Mouse (Mus musculus): ENCODE measurements around the gene Cd70. TPM values are rescaled to one million over a fixed set of nuclear protein-coding genes. Genes with fewer than 3 reads are reported as not detected.

The Cd70 gene
- not detected in 2 replicates for polyA plus RNA-seq (2015; fragmentation: Nextera tagmentation; extraction: Ambion mirVana)

GRCm38 (mm10) chr17:57148994-57149803 lies at the start of gene Cd70:
Gene Cd70, minus strand, starts transcription at chr17:57149777.

GRCm38 (mm10) chr17:57194041-57194507 lies 44.5 kb upstream of the Cd70 start, which contains the start of gene Tnfsf14:
Gene Tnfsf14, minus strand, starts transcription at chr17:57194177.

GRCm38 (mm10) chr17:57105181-57106034 lies 44.2 kb downstream of the Cd70 start, which contains the start of gene Tnfsf9:
Gene Tnfsf9, plus strand, starts transcription at chr17:57105325.

Other genes with a start within 250 kb of the Cd70 start
- gene Mllt1, start 214.4 kb downstream of the Cd70 start, polyA plus RNA-seq (2015; fragmentation: Nextera tagmentation; extraction: Ambion mirVana): 13.6 and 14.1 TPM in 2 replicates
- not detected in 2 replicates for gene Acer1, start 167.7 kb downstream of the Cd70 start, polyA plus RNA-seq (2015; fragmentation: Nextera tagmentation; extraction: Ambion mirVana)
- 117 and 163 TPM in 2 replicates for gene Clpp, start 159.5 kb downstream of the Cd70 start, polyA plus RNA-seq (2015; fragmentation: Nextera tagmentation; extraction: Ambion mirVana)
- 112 TPM in 2 replicates for gene Alkbh7, start 152.4 kb downstream of the Cd70 start, polyA plus RNA-seq (2015; fragmentation: Nextera tagmentation; extraction: Ambion mirVana)
- gene Pspn, start 149.8 kb downstream of the Cd70 start, polyA plus RNA-seq (2015; fragmentation: Nextera tagmentation; extraction: Ambion mirVana): 4.4 and 7.9 TPM in 2 replicates
- gene Gtf2f1, start 138.5 kb downstream of the Cd70 start, polyA plus RNA-seq (2015; fragmentation: Nextera tagmentation; extraction: Ambion mirVana): 29.7 and 47.9 TPM in 2 replicates
- 0.35 and 0.37 TPM in 2 replicates for gene Gm17949, start 138.3 kb downstream of the Cd70 start, polyA plus RNA-seq (2015; fragmentation: Nextera tagmentation; extraction: Ambion mirVana)
- gene Khsrp, start 118.3 kb downstream of the Cd70 start, polyA plus RNA-seq (2015; fragmentation: Nextera tagmentation; extraction: Ambion mirVana): 20.2 and 25.9 TPM in 2 replicates
- not detected in 2 replicates for gene Slc25a41, start 108.1 kb downstream of the Cd70 start, polyA plus RNA-seq (2015; fragmentation: Nextera tagmentation; extraction: Ambion mirVana)
- gene Crb3, start 90.7 kb downstream of the Cd70 start, polyA plus RNA-seq (2015; fragmentation: Nextera tagmentation; extraction: Ambion mirVana): 2.0 and 3.5 TPM in 2 replicates
- 12.5 and 14.0 TPM in 2 replicates for gene Slc25a23, start 89.9 kb downstream of the Cd70 start, polyA plus RNA-seq (2015; fragmentation: Nextera tagmentation; extraction: Ambion mirVana)
- 0.93 and 2.0 TPM in 2 replicates for gene Dennd1c, start 71.3 kb downstream of the Cd70 start, polyA plus RNA-seq (2015; fragmentation: Nextera tagmentation; extraction: Ambion mirVana)
- 28.5 and 110 TPM in 2 replicates for gene Tubb4a, start 62.0 kb downstream of the Cd70 start, polyA plus RNA-seq (2015; fragmentation: Nextera tagmentation; extraction: Ambion mirVana)
- gene Tnfsf9, start 44.5 kb downstream of the Cd70 start, polyA plus RNA-seq (2015; fragmentation: Nextera tagmentation; extraction: Ambion mirVana): 1.5 and 1.6 TPM in 2 replicates
- gene Tnfsf14, start 44.4 kb upstream of the Cd70 start, polyA plus RNA-seq (2015; fragmentation: Nextera tagmentation; extraction: Ambion mirVana): 0.14 and 0.28 TPM in 2 replicates
- 63.5 and 85.8 TPM in 2 replicates for gene C3, start 78.4 kb upstream of the Cd70 start, polyA plus RNA-seq (2015; fragmentation: Nextera tagmentation; extraction: Ambion mirVana)
- 45.8 and 74.8 TPM in 2 replicates for gene Gpr108, start 98.7 kb upstream of the Cd70 start, polyA plus RNA-seq (2015; fragmentation: Nextera tagmentation; extraction: Ambion mirVana)
- gene Trip10, start 99.7 kb upstream of the Cd70 start, polyA plus RNA-seq (2015; fragmentation: Nextera tagmentation; extraction: Ambion mirVana): 28.6 and 35.5 TPM in 2 replicates
- gene Vav1, start 129.3 kb upstream of the Cd70 start, polyA plus RNA-seq (2015; fragmentation: Nextera tagmentation; extraction: Ambion mirVana): 3.4 and 3.6 TPM in 2 replicates
- gene Adgre1, start 208.9 kb upstream of the Cd70 start, polyA plus RNA-seq (2015; fragmentation: Nextera tagmentation; extraction: Ambion mirVana): 8.7 and 11.5 TPM in 2 replicates